Mouse (Mus musculus) cerebellum, adult 2 months (tissue): ENCODE results near the gene Coil. TPM values are rescaled to one million over a fixed set of nuclear protein-coding genes. Genes with fewer than 3 reads are reported as not detected.

Experiments used
- DNase-seq, 2 experiments: peaks; one replicate each; pipeline ENCODE4 v3.0.0; 2021
- H3K27ac ChIP-seq: fragments of 200-500 bp; 2 replicates; pipeline ENCODE4 v1.5.1; 2012; ENCODE audit warnings: low read length, control low read depth, inconsistent platforms; ENCODE audit not compliant: insufficient read depth
- H3K27me3 ChIP-seq: fragments of 200-500 bp; 2 replicates; pipeline ENCODE4 v1.6.1; 2012; ENCODE audit warnings: inconsistent platforms, mild to moderate bottlenecking, low read length, moderate library complexity; ENCODE audit not compliant: control insufficient read depth, insufficient read depth
- H3K4me1 ChIP-seq: fragments of 200-500 bp; 2 replicates; pipeline ENCODE4 v1.6.1; 2011; ENCODE audit warnings: low read length; ENCODE audit not compliant: control insufficient read depth, insufficient read depth
- H3K4me3 ChIP-seq: fragments of 200-500 bp; replicated peaks from 2 replicates; pipeline ENCODE3; 2011; ENCODE audit warnings: mild to moderate bottlenecking, low read depth, low read length, control low read depth; ENCODE audit not compliant: insufficient read depth
- CTCF ChIP-seq: fragments of 200-500 bp; IDR thresholded peaks from 2 replicates; pipeline ENCODE4 v1.5.1; 2011; ENCODE audit warnings: low read depth, mild to moderate bottlenecking, control low read depth, low read length, moderate library complexity, borderline replicate concordance; ENCODE audit not compliant: insufficient read depth
- POLR2A ChIP-seq: fragments of 200-500 bp; IDR thresholded peaks from 2 replicates; pipeline ENCODE4 v1.6.1; 2011; ENCODE audit warnings: low read length, control low read depth, borderline replicate concordance; ENCODE audit not compliant: insufficient read depth
- WGBS: fragments of 180-500 bp; shearing (Covaris S2); methylation state at CpG from one replicate; pipeline ENCODE4 v1.1.7; 2018; 5-methylcytosine and 5-hydroxymethylcytosine counted together
- polyA plus RNA-seq: library from polyadenylated mRNA; depleted of rRNA; stranded (reverse); fragments of >200 nt; gene quantifications from 2 replicates; pipeline ENCODE4 v1.2.3, GENCODE M21; 2012

The Coil gene
- polyA plus RNA-seq, 1 experiment, result 22.3 TPM

DNA sequence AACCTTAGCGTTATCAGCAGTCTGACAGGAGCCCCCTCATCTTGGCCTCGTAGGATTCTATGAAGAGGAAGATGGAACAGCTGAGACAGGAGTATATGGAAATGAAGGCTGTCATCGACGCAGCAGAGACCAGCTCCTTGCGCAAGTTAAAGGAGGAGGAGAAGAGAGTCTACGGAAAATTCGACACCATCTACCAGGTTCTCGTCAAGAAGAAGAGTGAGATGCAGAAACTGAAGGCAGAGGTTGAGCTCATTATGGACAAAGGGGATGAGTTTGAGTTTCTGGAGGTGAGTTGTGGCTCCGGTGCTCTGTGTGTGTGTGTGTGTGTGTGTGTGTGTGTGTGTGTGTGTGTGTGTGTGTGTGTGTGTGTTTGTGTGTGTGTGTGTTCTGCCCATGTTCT lies 39.0 kb downstream of the Coil start:
- TF ChIP-seq POLR2A (no peak), CTCF (no peak)
- no peaks in the 10 kb centered on the region for H3K27me3 ChIP-seq
- H3K4me3 ChIP-seq, result no peak overlapping the region
- DNase-seq, result no peak
- WGBS, result 87% methylated on average over 9 of the region's 9 CpGs
- H3K4me1 ChIP-seq, result no peaks in the 10 kb centered on the region
- no peak overlapping the region for H3K27ac ChIP-seq

DNA sequence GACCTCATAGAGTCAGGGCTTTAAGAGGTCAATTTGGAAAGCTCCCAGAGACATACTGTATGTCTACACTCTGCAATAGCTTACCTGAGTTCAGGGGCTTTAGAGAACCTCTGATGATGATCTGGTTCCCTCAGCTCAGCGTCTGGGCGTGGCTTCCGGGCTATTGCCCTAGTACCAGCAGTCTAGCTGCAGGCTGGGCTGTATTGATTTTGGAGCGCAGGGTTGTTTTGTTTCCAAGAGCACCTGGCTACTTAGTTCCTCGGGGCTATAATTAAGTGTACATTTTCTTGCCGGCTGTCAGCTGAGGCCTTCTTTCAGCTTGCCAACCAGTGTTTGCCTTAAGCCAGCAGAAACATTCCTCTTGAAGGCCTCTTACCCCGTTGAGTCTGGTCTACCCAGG lies 39.4 kb downstream of the Coil start:
- DNase-seq, result no peak
- 81% methylated on average over 7 of the region's 7 CpGs for WGBS
- no peaks in the 10 kb centered on the region for H3K4me1 ChIP-seq
- H3K27me3 ChIP-seq, result no peaks in the 10 kb centered on the region
- no peak for TF ChIP-seq POLR2A
- TF ChIP-seq CTCF, result no peak
- H3K27ac ChIP-seq, result no peak overlapping the region
- no peak overlapping the region for H3K4me3 ChIP-seq

GRCm38 (mm10) chr11:89012241-89012640 lies 42.2 kb downstream of the Coil start:
- no peaks in the 10 kb centered on the region for H3K27me3 ChIP-seq
- no peaks in the 10 kb centered on the region for H3K4me1 ChIP-seq
- no peak for DNase-seq
- H3K4me3 ChIP-seq, result no peak overlapping the region
- TF ChIP-seq CTCF (no peak), POLR2A (no peak)
- H3K27ac ChIP-seq, result no peak overlapping the region
- 85% methylated on average over 5 of the region's 5 CpGs for WGBS

DNA sequence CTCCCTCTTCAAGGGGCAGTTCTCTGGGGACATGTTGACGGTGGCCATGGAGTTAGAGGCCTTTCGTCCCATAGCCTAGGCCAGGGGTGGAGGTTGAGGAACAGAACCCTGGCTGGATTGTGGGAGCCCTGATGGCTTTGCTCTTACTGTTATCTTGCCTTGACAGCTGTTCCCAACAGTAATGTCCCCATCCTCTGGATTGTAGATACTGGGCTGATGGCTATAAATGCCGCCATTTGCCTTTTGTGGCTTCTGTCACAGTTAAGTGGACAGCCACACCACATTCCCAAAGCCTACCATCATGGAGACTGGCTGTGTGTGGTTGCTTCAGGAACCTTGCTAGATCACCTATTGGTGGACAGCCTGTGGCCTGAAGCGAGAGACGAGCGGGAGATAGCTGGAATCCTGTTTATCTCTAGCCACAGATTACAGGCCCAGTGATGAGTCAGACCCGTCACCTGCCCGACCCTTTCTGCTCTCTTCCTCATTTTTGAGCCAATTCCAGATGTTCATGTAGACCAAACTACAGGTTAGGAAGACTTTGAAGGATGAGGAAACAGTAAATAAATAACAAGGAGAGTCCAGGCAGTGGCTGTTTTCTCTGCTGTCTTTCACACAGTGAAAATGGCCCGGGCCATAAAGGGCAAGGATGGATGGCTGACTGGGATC lies 47.6 kb downstream of the Coil start:
- TF ChIP-seq CTCF, result no peak
- no peak for TF ChIP-seq POLR2A
- H3K27ac ChIP-seq, result no peak overlapping the region
- no peaks in the 10 kb centered on the region for H3K4me1 ChIP-seq
- H3K27me3 ChIP-seq, result no peaks in the 10 kb centered on the region
- DNase-seq, result no peak
- H3K4me3 ChIP-seq, result no peak overlapping the region
- WGBS, result 92% methylated on average over 9 of the region's 9 CpGs

- DNase-seq, result no peak
- Histone ChIP-seq H3K27ac (no peak overlapping the region), H3K4me3 (no peak overlapping the region), H3K27me3 (no peaks in the 10 kb centered on the region), H3K4me1 (no peaks in the 10 kb centered on the region)
- 72% methylated on average over 9 of the region's 9 CpGs for WGBS
- no peak for TF ChIP-seq CTCF
- no peak for TF ChIP-seq POLR2A
Observed at GRCm38 (mm10) chr11:89020681-89021305, 50.7 kb downstream of the Coil start.

DNA sequence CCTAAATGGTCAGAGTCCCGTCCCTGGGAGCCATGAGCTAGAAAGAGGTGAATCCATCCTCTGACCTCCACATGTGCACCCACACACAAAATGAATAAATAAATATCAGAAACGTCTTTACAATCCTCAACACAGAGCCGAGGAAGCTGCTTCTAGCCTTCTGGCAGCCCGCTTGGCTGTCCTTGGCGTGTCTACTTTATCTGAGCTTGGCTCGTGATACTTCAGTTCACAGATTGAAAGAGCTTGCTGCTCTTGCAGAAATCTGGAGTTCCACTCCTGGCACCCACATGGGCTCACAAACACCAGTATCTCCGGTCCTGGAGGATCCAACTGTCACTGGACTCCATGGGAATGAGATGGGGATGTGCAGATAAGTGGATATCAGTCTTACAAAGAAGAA lies 51.6 kb downstream of the Coil start:
- DNase-seq, result no peak
- Histone ChIP-seq H3K4me3 (no peak overlapping the region), H3K4me1 (no peaks in the 10 kb centered on the region), H3K27ac (no peak overlapping the region), H3K27me3 (no peaks in the 10 kb centered on the region)
- TF ChIP-seq POLR2A (no peak), CTCF (no peak)
- 45% methylated on average over 7 of the region's 7 CpGs for WGBS

- TF ChIP-seq POLR2A (no peak), CTCF (no peak)
- Histone ChIP-seq H3K27me3 (no peaks in the 10 kb centered on the region), H3K4me1 (no peaks in the 10 kb centered on the region), H3K4me3 (no peak overlapping the region), H3K27ac (no peak overlapping the region)
- WGBS, result 74% methylated on average over 8 of the region's 8 CpGs
- no peak for DNase-seq
Observed at GRCm38 (mm10) chr11:89022120-89022731, 52.2 kb downstream of the Coil start.

GRCm38 (mm10) chr11:89023477-89023876 lies 53.4 kb downstream of the Coil start:
- TF ChIP-seq POLR2A (no peak), CTCF (no peak)
- H3K27me3 ChIP-seq, result no peaks in the 10 kb centered on the region
- 69% methylated on average over 10 of the region's 10 CpGs for WGBS
- no peaks in the 10 kb centered on the region for H3K4me1 ChIP-seq
- H3K27ac ChIP-seq, result no peak overlapping the region
- DNase-seq, result no peak
- H3K4me3 ChIP-seq, result no peak overlapping the region
